Mouse (Mus musculus) MEL (cell line): ENCODE results near the gene Fam208a. TPM values are rescaled to one million over a fixed set of nuclear protein-coding genes. Genes with fewer than 3 reads are reported as not detected.

ENCODE experiments used
- DNase-seq: peaks from one replicate; pipeline ENCODE4 v3.0.0; 2011; ENCODE audit warnings: low read depth, low spot score
- H3K27ac ChIP-seq: 2 replicates; pipeline ENCODE4 v1.5.1; 2012; ENCODE audit warnings: low read depth, mild to moderate bottlenecking, control low read depth, low read length, moderate library complexity; ENCODE audit not compliant: control insufficient read depth
- H3K27me3 ChIP-seq, 2 experiments: fragments of 150-350 bp in 1 of 2; sonication (generic) in 1 of 2; 2 replicates each; pipeline ENCODE4 v1.6.1; 2012; ENCODE audit warnings: low read length in 2 of 2, mild to moderate bottlenecking in 2 of 2, improper control_type of control experiment in 1 of 2, moderate library complexity in 1 of 2; ENCODE audit not compliant: insufficient read depth in 2 of 2, control insufficient read depth in 1 of 2
- H3K36me3 ChIP-seq, 2 experiments: 2 replicates each; pipeline ENCODE4 v1.6.1; 2012 to 2014; ENCODE audit warnings: low read length in 2 of 2, improper control_type of control experiment in 1 of 2, inconsistent platforms in 1 of 2, mild to moderate bottlenecking in 1 of 2; ENCODE audit not compliant: insufficient read depth in 2 of 2, control insufficient read depth in 1 of 2
- H3K4me1 ChIP-seq, 2 experiments: fragments of 150-350 bp in 1 of 2; sonication (generic) in 1 of 2; 2 replicates each; pipeline ENCODE4 v1.6.1; 2012; ENCODE audit warnings: low read length in 2 of 2, improper control_type of control experiment in 1 of 2, mild to moderate bottlenecking in 1 of 2; ENCODE audit not compliant: insufficient read depth in 2 of 2, control insufficient read depth in 1 of 2
- H3K4me3 ChIP-seq, 2 experiments: fragments of 150-350 bp in 1 of 2; sonication (generic) in 1 of 2; 2 replicates each; pipeline ENCODE4 v1.5.1; 2012; ENCODE audit warnings: low read depth in 2 of 2, low read length in 2 of 2, mild to moderate bottlenecking in 2 of 2, moderate library complexity in 2 of 2, control low read depth in 1 of 2, improper control_type of control experiment in 1 of 2; ENCODE audit not compliant: control insufficient read depth in 1 of 2, insufficient read depth in 1 of 2
- H3K79me2 ChIP-seq: 2 replicates; pipeline ENCODE4 v1.6.1; 2012; ENCODE audit warnings: mild to moderate bottlenecking, low read length, moderate library complexity; ENCODE audit not compliant: control insufficient read depth, poor library complexity, insufficient read depth
- H3K9ac ChIP-seq: 2 replicates; pipeline ENCODE4 v1.6.1; 2012; ENCODE audit warnings: low read depth, mild to moderate bottlenecking, control low read depth, low read length, moderate library complexity; ENCODE audit not compliant: control insufficient read depth, poor library complexity, severe bottlenecking
- H3K9me3 ChIP-seq: fragments of 150-350 bp; sonication (generic); replicated peaks from 2 replicates; pipeline ENCODE4 v1.6.1; 2012; ENCODE audit warnings: mild to moderate bottlenecking, low read length, improper control_type of control experiment, moderate library complexity; ENCODE audit not compliant: insufficient read depth
- CHD1 ChIP-seq: IDR thresholded peaks from 2 replicates; pipeline ENCODE4 v1.6.1; 2012; ENCODE audit warnings: low read depth, mild to moderate bottlenecking, inconsistent platforms, low read length, improper control_type of control experiment
- CTCF ChIP-seq, 3 experiments: IDR thresholded peaks in 2 of 3; conservative IDR thresholded peaks in 1 of 3; 2 replicates each; pipeline ENCODE4 v1.5.1; 2011 to 2012; ENCODE audit warnings: low read length in 3 of 3, low read depth in 2 of 3, mild to moderate bottlenecking in 2 of 3, improper control_type of control experiment in 1 of 3, inconsistent platforms in 1 of 3, mixed read lengths in 1 of 3, moderate library complexity in 1 of 3; ENCODE audit not compliant: control insufficient read depth in 1 of 3, insufficient read depth in 1 of 3, poor library complexity in 1 of 3, severe bottlenecking in 1 of 3
- ETS1 ChIP-seq: IDR thresholded peaks from 2 replicates; pipeline ENCODE4 v1.6.1; 2012; ENCODE audit warnings: low read depth, mild to moderate bottlenecking, inconsistent platforms, low read length, improper control_type of control experiment, moderate library complexity
- GABPA ChIP-seq: IDR thresholded peaks from 2 replicates; pipeline ENCODE4 v1.6.1; 2012; ENCODE audit warnings: low read depth, mild to moderate bottlenecking, inconsistent platforms, low read length, improper control_type of control experiment, moderate library complexity
- GATA1 ChIP-seq: IDR thresholded peaks from 2 replicates; pipeline ENCODE4 v1.6.1; 2011; ENCODE audit warnings: low read depth, low read length, improper control_type of control experiment
- KAT2A ChIP-seq: conservative IDR thresholded peaks from 2 replicates; pipeline ENCODE4 v1.6.1; 2012; ENCODE audit warnings: low read depth, low read length, improper control_type of control experiment, inconsistent platforms
- MYB ChIP-seq: IDR thresholded peaks from 2 replicates; pipeline ENCODE4 v1.6.1; 2011; ENCODE audit warnings: mild to moderate bottlenecking, low read depth, low read length, improper control_type of control experiment
- MYC ChIP-seq: IDR thresholded peaks from 2 replicates; pipeline ENCODE4 v1.6.1; 2011; ENCODE audit warnings: low read depth, mild to moderate bottlenecking, low read length, improper control_type of control experiment, moderate library complexity
- NRF1 ChIP-seq: IDR thresholded peaks from 2 replicates; pipeline ENCODE4 v1.6.1; 2014; ENCODE audit warnings: low read depth, mild to moderate bottlenecking, inconsistent platforms, low read length, improper control_type of control experiment, moderate library complexity; ENCODE audit not compliant: poor library complexity, insufficient read depth, severe bottlenecking
- POLR2AphosphoS2 ChIP-seq: IDR thresholded peaks from 2 replicates; pipeline ENCODE4 v1.6.1; 2011; ENCODE audit warnings: low read length, improper control_type of control experiment
- TAL1 ChIP-seq: IDR thresholded peaks from 2 replicates; pipeline ENCODE4 v1.6.1; 2012; ENCODE audit warnings: mild to moderate bottlenecking, inconsistent platforms, low read length, moderate library complexity, mixed read lengths
- TBP ChIP-seq: IDR thresholded peaks from 2 replicates; pipeline ENCODE4 v1.8.0; 2011; ENCODE audit warnings: low read depth, low read length, improper control_type of control experiment
- TCF12 ChIP-seq: IDR thresholded peaks from 2 replicates; pipeline ENCODE4 v1.6.1; 2014; ENCODE audit warnings: low read depth, mild to moderate bottlenecking, inconsistent platforms, low read length, improper control_type of control experiment, moderate library complexity
- UBTF ChIP-seq: IDR thresholded peaks from 2 replicates; pipeline ENCODE4 v1.6.1; 2012; ENCODE audit warnings: low read depth, mild to moderate bottlenecking, inconsistent platforms, low read length, improper control_type of control experiment, moderate library complexity, borderline replicate concordance; ENCODE audit not compliant: insufficient read depth
- USF1 ChIP-seq: IDR thresholded peaks from 2 replicates; pipeline ENCODE4 v1.6.1; 2014; ENCODE audit warnings: low read depth, mild to moderate bottlenecking, inconsistent platforms, low read length, improper control_type of control experiment, moderate library complexity
- ZKSCAN1 ChIP-seq: IDR thresholded peaks from 2 replicates; pipeline ENCODE4 v1.6.1; 2012; ENCODE audit warnings: low read depth, mild to moderate bottlenecking, inconsistent platforms, low read length, improper control_type of control experiment, moderate library complexity
- polyA plus RNA-seq, 2 experiments: library from polyadenylated mRNA; stranded (reverse) in 1 of 2; unstranded in 1 of 2; fragments of >175 nt in 1 of 2; fragments of >200 nt in 1 of 2; gene quantifications; 2 replicates each; pipeline versions ENCODE4 v1.2.1 to v1.2.4; 2012; ENCODE audit warnings: low replicate concordance in 2 of 2, low read depth in 1 of 2; ENCODE audit not compliant: insufficient read length in 2 of 2, insufficient read depth in 1 of 2, missing spikeins in 1 of 2
- total RNA-seq: library from RNA; depleted of rRNA; stranded (reverse); fragments of 300-350 nt; gene quantifications from 2 replicates; pipeline ENCODE4 v1.2.3, GENCODE M21; 2012; rRNA removed

Gene Fam208a
- total and polyA plus RNA-seq, 3 experiments = 3.2 to 25.4 (median 8.7) TPM

GRCm38 (mm10) chr14:27508644-27509301 is 80.1 kb downstream of the Fam208a start:
- Histone ChIP-seq H3K27ac (peak overlapping the region; percentile 41; the same call in 1 of the 2 replicates), H3K36me3 (peaks cover 0 to 3% of the 10 kb centered on the region in 2 experiments; a peak in 2 of 4 replicates)

GRCm38 (mm10) chr14:27524541-27524940 is 95.9 kb downstream of the Fam208a start:
- Histone ChIP-seq H3K79me2 (no peaks in the 10 kb centered on the region), H3K9me3 (no peaks in the 10 kb centered on the region), H3K36me3 (no peaks in the 10 kb centered on the region), H3K27me3 (peaks cover 0 to 2% of the 10 kb centered on the region in 2 experiments; a peak in 2 of 4 replicates), H3K9ac (no peak overlapping the region), H3K4me3 (no peak overlapping the region), H3K27ac (no peak overlapping the region), H3K4me1 (no peaks in the 10 kb centered on the region)
- TF ChIP-seq ZKSCAN1 (no peak), NRF1 (no peak)
- DNase-seq = no peak

More at GRCm38 (mm10) chr14:27508644-27509301, 80.1 kb downstream of the Fam208a start:
- peaks cover 7% of the 10 kb centered on the region for H3K79me2 ChIP-seq
- no peaks in the 10 kb centered on the region for H3K27me3 ChIP-seq
- H3K4me1 ChIP-seq = no peaks in the 10 kb centered on the region
- H3K4me3 ChIP-seq = peak overlapping the region; percentile 64 to 81
- H3K9ac ChIP-seq = peak overlapping the region; percentile 73
- H3K9me3 ChIP-seq = no peaks in the 10 kb centered on the region
- no peak for DNase-seq
- TF ChIP-seq POLR2AphosphoS2 = no peak
- TF ChIP-seq TCF12 = no peak
- no peak for TF ChIP-seq ZKSCAN1
- no peak for TF ChIP-seq TBP
- no peak for TF ChIP-seq TAL1
- TF ChIP-seq UBTF = no peak
- no peak for TF ChIP-seq USF1
- no peak for TF ChIP-seq CTCF (IDR thresholded peaks at IDR 0.05 in 2 of 3, conservative IDR thresholded peaks at IDR 0.05 in 1 of 3; ENCODE audit: control insufficient read depth in 1 of 3, insufficient read depth in 1 of 3, low read depth in 2 of 3, low read length in 3 of 3, poor library complexity in 1 of 3, severe bottlenecking in 1 of 3)
- no peak for TF ChIP-seq KAT2A
- TF ChIP-seq MYC = no peak
- no peak for TF ChIP-seq NRF1
- TF ChIP-seq ETS1 = no peak
- TF ChIP-seq CHD1 = no peak
- TF ChIP-seq GATA1 = no peak
- TF ChIP-seq MYB = no peak
- no peak for TF ChIP-seq GABPA

Other genes starting within 250 kb of the Fam208a start
- 5.5 and 6.3 TPM in 2 replicates for gene Ccdc66, start 79.6 kb downstream of the Fam208a start, total RNA-seq
- gene Ccdc66, start 79.6 kb downstream of the Fam208a start, polyA plus RNA-seq = 10 to 100 TPM in 1 of 2 experiments, not detected in 1; 18.4 TPM
- gene Erc2, start 193.6 kb downstream of the Fam208a start, total RNA-seq = not detected in 2 replicates
- gene Erc2, start 193.6 kb downstream of the Fam208a start, polyA plus RNA-seq = not detected